13 mouse cellular contexts compared by ENCODE assay signal in the genomic region with DNA sequence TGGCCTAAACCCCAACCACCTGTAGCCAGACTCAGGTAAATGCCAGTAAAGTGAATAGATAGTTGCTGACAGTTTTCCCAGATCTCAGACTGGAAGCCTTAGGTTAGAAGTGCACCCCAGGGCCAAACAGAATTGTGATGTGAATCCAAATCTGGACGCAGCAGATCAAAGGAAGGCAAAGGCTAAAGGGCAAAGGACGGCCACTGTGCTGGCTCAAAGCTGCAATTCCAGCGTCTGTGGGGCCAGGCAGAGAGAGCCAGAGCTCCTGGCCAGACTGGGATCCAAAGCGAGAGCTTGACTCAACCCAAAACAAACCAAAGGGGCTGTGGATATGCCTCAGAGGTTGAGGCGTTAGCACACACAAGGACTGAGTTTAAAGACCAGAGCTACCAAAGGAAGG.
"Had no signal": no experiment of that assay in that cellular context is flagged by ENCODE, and none has a peak within 500 bp of the region (broad histone marks: within the 10 kb centered on the region; RNA-seq: fewer than 3 reads in every experiment).

No protein-coding gene starts in this region.

- ATAC-seq: intestine, embryonic 15.5 days; lung, postnatal 0 days; midbrain, embryonic 15.5 days had no signal

- H3K4me1 ChIP-seq: intestine, embryonic 15.5 days; limb, embryonic 15.5 days; midbrain, embryonic 10.5 days; midbrain, embryonic 15.5 days; neural tube, embryonic 13.5 days; stomach, embryonic 15.5 days had no signal

- H3K27me3 ChIP-seq: intestine, embryonic 15.5 days; limb, embryonic 15.5 days; midbrain, embryonic 15.5 days; neural tube, embryonic 13.5 days; stomach, embryonic 15.5 days had no signal

- H3K9me3 ChIP-seq: intestine, embryonic 15.5 days; limb, embryonic 15.5 days; midbrain, embryonic 10.5 days; midbrain, embryonic 15.5 days; neural tube, embryonic 13.5 days; stomach, embryonic 15.5 days had no signal

- H3K27ac ChIP-seq: intestine, embryonic 15.5 days; left cerebral cortex, adult 2 months; limb, embryonic 15.5 days; midbrain, embryonic 10.5 days; midbrain, embryonic 15.5 days; neural tube, embryonic 13.5 days; stomach, embryonic 15.5 days had no signal

- H3K9ac ChIP-seq: intestine, embryonic 15.5 days; limb, embryonic 15.5 days; midbrain, embryonic 15.5 days; neural tube, embryonic 13.5 days; stomach, embryonic 15.5 days had no signal

- H3K4me3 ChIP-seq: intestine, embryonic 15.5 days; left cerebral cortex, adult 2 months; limb, embryonic 15.5 days; midbrain, embryonic 10.5 days; midbrain, embryonic 15.5 days; neural tube, embryonic 13.5 days; stomach, embryonic 15.5 days had no signal

- H3K4me2 ChIP-seq: intestine, embryonic 15.5 days; limb, embryonic 15.5 days; midbrain, embryonic 15.5 days; neural tube, embryonic 13.5 days; stomach, embryonic 15.5 days had no signal

- H3K36me3 ChIP-seq: intestine, embryonic 15.5 days had no signal

- DNase-seq: kidney, postnatal 14 days; lung, adult 2 months; lung, postnatal 36 days; retina, postnatal 1 day; thymus, postnatal 36 days had no signal
